Mouse (Mus musculus) liver, embryonic 14.5 days (tissue): ENCODE data around the gene St6galnac3.

Source experiments
- CTCF ChIP-seq: IDR thresholded peaks from 2 replicates; pipeline ENCODE4 v1.5.1; 2016; ENCODE audit warnings: antibody characterized with exemption, low read depth, control low read depth
- EP300 ChIP-seq: IDR thresholded peaks from 2 replicates; pipeline ENCODE4 v1.6.1; 2016; ENCODE audit warnings: antibody characterized with exemption, low read depth

GRCm38 (mm10) chr3:153334152-153334825 lies 390.7 kb downstream of the St6galnac3 start:
- TF ChIP-seq CTCF (no peak), EP300 (no peak)
